Mouse (Mus musculus) forelimb bud, embryonic 11.5 days (tissue): ENCODE results near the gene Ccdc88c.

Source experiments
- DNase-seq: peaks from one replicate; pipeline ENCODE4 v3.0.0-alpha.2; 2012; ENCODE audit warnings: low read depth, low spot score

Gene Ccdc88c

GRCm38 (mm10) chr12:101028954-101029731 lies at the start of gene Ccdc88c:
Gene Ccdc88c, minus strand, starts transcription at chr12:101029056.
- DNase-seq: peak; percentile 84

- DNase-seq: no peak
Observed at GRCm38 (mm10) chr12:101077955-101078354, 49.1 kb upstream of the Ccdc88c start.

DNA sequence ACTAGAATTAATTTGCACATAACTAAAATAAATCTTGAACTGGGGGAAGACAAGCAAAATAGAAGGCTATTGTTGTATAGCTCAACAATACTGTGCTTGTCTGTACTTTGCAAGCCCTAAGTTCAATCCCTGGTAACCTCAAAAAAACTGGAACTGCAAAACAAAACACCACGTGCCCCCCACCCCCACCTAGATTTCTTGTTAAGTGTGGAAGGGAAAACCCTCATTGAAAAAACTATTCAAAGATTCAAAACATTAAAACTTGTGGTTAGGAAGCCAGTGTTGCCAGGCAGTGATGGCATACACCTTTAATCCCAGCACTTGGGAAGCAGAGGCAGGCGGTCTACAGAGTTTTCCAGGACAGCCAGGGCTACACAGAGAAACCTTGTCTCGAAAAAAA lies 46.6 kb upstream of the Ccdc88c start:
- DNase-seq: no peak

DNA sequence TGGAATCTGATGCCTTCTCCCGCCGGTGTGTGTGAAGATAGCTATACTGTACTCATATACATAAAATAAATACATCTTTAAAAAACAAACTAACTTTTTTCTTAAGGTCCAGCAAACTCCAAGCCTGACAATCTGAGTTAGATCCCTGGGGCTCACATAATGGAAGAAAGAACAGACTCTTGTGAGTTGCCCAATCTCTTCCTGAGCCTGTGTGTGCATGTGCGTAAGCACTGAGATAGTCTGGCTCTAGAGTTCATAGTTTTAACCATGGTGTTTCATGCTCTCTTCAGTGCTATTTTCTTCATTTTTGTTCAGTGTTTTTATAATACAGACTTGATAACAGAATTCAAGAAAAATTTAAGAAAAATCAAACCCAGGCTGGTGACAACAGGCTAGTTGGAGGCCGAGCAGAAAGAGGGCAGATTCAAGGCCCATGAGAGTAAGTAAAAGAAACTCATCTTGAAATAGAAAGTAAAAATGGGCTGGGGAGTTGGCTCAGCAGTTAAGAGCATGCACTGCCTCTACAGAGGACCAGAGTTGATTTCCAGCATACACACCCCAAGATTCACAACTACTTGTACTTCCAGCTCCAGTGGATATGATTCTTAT lies 46.1 kb upstream of the Ccdc88c start:
- no peak for DNase-seq

DNA sequence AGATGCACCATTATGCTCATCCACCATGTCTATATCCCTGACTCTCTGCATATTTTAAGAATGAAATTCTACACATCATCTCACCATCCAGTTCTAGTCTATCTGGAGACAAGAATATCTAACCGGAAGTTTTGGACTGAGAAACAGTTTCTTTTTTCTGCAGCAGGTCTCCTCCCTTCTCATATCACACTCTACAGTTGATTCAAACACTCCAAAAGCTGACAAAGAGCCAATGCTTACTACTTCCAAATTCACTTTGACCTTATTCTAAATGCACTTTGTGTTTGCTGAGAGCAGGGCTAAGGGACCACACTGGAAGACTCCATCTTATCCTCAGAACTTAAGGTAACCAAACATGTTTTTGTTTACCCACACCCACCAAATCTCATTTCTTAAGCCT lies 41.0 kb upstream of the Ccdc88c start:
- DNase-seq: no peak

DNA sequence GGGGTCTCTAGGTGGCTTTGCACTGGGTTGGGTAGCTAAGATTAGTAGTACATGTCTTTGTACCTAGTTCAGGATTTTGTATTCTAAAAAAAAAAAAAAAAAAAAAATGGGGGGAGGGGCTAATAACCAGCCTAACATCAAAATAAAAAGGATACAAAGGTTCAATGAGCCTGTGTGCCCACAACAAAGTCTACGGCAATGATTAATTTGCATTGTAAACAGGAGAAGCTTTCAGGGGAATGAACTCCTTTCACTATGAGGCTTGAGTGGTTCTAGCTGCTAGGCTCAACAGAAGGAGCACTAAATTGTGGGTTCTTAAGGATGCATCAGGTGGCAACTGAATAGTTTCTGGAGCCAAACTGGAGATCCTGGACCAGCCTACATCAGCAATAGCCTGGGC lies 37.5 kb upstream of the Ccdc88c start:
- DNase-seq: no peak

- DNase-seq: no peak
Observed at GRCm38 (mm10) chr12:101039956-101040355, 11.1 kb upstream of the Ccdc88c start.

DNA sequence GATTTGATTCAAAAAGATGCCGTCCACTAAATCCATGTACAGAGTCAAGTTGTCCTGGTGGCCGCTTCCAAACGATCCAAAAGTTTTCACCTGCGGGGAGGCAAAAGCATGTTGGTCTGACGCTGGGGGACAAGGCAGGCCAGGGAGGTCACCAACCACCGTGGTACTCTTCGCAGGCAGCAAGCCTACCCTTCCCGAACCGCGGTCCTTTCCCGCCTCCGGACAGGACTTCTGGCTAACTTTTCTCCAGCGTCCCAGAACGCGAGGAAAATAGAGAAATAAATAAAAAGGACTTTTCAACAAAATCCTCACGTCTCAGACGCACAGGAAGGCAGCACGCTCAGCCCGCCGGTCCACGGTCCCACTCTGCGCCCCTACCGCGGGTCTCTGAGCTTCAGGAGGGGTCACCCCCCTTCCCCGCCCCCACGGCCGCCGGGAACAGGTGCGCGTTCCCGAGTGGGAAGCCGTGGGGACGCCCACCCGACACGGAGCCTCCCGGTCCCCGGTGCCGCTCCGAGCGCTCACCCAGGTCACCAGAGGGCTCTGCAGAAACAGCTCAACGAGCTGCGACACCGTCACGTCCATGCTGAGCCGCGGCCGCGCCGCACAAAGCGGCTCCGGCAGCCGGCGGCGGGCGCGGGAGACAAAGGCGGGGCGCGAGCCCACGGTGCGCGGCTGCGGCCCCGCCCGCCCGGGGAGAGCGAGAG lies 456 bp downstream of the Ccdc88c start:
- DNase-seq: no peak

GRCm38 (mm10) chr12:101027451-101028246 lies 1.2 kb downstream of the Ccdc88c start:
- DNase-seq: no peak

GRCm38 (mm10) chr12:101026946-101027345 lies 1.9 kb downstream of the Ccdc88c start:
- DNase-seq: no peak

DNA sequence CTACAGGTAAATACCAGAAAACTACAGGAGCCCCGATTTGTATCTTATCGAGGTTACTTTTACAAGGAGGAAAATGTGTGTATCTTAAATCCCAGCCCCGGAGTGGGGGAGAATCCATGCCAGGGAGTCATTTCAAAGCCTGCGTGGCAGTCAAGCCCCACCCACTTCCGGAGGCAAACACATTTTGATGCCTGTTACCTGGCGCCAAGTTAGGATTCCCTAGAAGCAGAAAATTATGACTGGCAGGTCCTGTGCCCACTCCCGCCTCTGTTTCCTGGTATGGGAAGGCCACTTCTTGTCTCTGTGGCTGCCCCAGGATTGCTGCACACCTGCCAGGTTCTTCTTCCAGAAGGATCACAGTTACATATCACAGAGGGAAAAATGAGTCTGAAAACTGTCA lies 2.3 kb downstream of the Ccdc88c start:
- no peak for DNase-seq

GRCm38 (mm10) chr12:101026025-101026424 lies 2.8 kb downstream of the Ccdc88c start:
- no peak for DNase-seq

GRCm38 (mm10) chr12:101025379-101025778 lies 3.5 kb downstream of the Ccdc88c start:
- DNase-seq: no peak

GRCm38 (mm10) chr12:101024824-101025223 lies 4.0 kb downstream of the Ccdc88c start:
- no peak for DNase-seq

DNA sequence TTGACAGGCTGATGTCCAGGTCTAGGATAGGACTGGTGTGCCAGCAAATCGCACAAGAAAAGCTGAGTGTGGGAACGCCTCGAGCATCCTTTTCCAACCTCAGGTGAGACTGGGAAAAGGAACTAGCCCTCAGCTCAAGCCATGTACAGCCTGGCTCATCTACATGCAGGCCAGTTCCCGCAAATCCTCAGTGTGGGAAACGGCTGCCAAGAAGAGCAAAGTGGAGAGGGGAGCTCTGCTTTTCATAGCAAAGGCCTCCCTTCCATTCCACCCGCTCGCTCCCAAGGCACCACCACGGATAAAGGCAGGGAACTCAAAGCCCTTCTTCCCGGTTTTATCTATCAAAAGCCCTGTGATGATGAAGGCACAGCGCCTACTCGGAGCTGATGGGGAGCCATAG lies 5.7 kb downstream of the Ccdc88c start:
- DNase-seq: no peak

DNA sequence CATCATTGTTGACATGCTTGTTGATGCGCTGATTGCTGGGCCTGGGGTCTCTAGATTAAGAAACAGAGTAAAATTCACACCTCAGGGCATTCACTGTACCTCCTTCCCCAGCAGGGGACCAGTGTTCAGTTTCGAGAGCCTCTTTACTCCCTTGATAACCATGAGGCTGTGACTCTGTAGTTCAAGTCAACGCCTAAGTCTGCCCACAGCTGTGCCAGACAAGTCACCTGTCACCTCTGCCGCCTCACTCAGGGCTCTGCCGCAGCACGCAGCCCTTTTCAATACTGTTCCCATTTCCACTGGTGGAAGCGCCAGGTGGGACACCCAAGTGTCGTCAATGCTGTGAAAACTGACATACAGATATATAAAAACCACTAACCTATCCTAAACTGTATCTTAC lies 6.5 kb downstream of the Ccdc88c start:
- no peak for DNase-seq

GRCm38 (mm10) chr12:101021484-101022226 lies 7.2 kb downstream of the Ccdc88c start:
- DNase-seq: no peak

- no peak for DNase-seq
Observed at GRCm38 (mm10) chr12:101020210-101021015, 8.4 kb downstream of the Ccdc88c start.

- no peak for DNase-seq
Observed at GRCm38 (mm10) chr12:101019443-101019842, 9.4 kb downstream of the Ccdc88c start.

DNA sequence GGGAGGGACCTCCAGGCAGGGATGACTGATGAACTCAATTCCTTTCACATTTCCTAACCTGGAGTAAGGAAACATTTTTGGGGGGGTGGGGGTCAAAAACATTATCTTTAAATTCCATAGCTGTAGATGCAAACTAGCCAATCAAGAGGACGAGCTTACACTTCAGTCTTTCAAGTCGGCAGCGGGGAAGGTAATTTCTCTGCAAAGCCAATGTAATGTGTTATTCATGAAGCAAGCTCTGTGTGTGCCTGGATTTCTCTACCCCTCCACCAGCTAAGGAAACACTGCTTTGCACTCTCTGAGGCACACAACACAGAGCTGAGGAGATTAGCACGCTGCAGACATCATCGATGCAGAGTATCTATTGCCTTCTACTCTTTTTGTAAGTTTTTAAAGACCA lies 9.8 kb downstream of the Ccdc88c start:
- DNase-seq: no peak
